Mouse (Mus musculus): ENCODE data around the gene Slc16a3.

DNA sequence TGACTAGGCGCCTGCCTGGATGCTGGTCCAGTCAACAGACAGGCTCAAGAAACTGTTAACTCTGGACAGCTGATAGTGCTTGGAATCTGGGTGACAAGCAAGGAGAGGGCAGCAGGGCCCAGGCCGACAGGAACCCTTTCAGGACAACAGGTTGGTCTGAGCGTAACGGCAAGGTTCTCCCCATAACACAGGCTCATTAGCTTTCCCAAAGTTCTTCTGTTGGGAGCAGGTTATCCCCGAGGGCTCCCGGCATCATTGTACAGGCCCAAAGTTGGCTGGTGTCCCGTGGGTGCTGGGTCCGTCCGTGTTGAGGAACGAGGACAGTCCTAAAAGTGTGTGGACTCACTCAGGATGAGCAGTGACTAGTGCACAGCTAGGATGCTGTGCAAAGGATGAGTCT lies 1.6 kb downstream of the Slc16a3 start:
- no peak for TF ChIP-seq CTCF (conservative IDR thresholded peaks at IDR 0.05; ENCODE audit: insufficient read depth, insufficient read length, low read depth, low read length)
- TF ChIP-seq POLR2A (IDR thresholded peaks at IDR 0.05; ENCODE audit: low read depth, low read length) = no peak
